Mouse (Mus musculus): ENCODE measurements at regions not wholly inside any gene's neighbourhood (a gene's known extent, or its start where the extent isn't known, plus 50 kb on each side); places are given as distances from the start of the nearest gene placed in this dataset.

GRCm38 (mm10) chr2:179292566-179292965, 149.7 kb upstream of the Cdh4 start:
- H3K27ac ChIP-seq (replicated peaks; ENCODE audit: insufficient read depth, low read depth, low read length): no peak overlapping the region
- H3K4me1 ChIP-seq (ENCODE audit: control insufficient read depth, insufficient read depth, low read length): peaks cover 16% of the 10 kb centered on the region
- no peak overlapping the region for H3K4me3 ChIP-seq (ENCODE audit: insufficient read depth, low read depth, low read length)
- no peaks in the 10 kb centered on the region for H3K27me3 ChIP-seq (ENCODE audit: control insufficient read depth, insufficient read depth, low read length)
- peak; percentile 99 for DNase-seq (ENCODE audit: extremely low read depth, low read depth, low spot score)
- H3K9ac ChIP-seq (ENCODE audit: low read depth, low read length): no peak overlapping the region
- H3K79me2 ChIP-seq (ENCODE audit: control insufficient read depth, insufficient read depth, low read length): no peaks in the 10 kb centered on the region
- WGBS: 17% methylated on average over 4 of the region's 4 CpGs
- TF ChIP-seq CTCF (IDR thresholded peaks at IDR 0.05; ENCODE audit: low read depth, low read length) (peak; percentile 45), POLR2A (IDR thresholded peaks at IDR 0.05; ENCODE audit: extremely low read depth, insufficient read depth, low read length) (no peak)
- no peaks in the 10 kb centered on the region for H3K36me3 ChIP-seq (ENCODE audit: control insufficient read depth, insufficient read depth, low read length)

- no peaks in the 10 kb centered on the region for H3K36me3 ChIP-seq (ENCODE audit: control insufficient read depth, insufficient read depth, low read length)
- H3K27me3 ChIP-seq (ENCODE audit: control insufficient read depth, insufficient read depth, low read length): no peaks in the 10 kb centered on the region
- no peak for TF ChIP-seq CTCF (IDR thresholded peaks at IDR 0.05; ENCODE audit: low read depth, low read length)
- TF ChIP-seq POLR2A (IDR thresholded peaks at IDR 0.05; ENCODE audit: extremely low read depth, insufficient read depth, low read length): no peak
- peaks cover 16% of the 10 kb centered on the region for H3K4me1 ChIP-seq (ENCODE audit: control insufficient read depth, insufficient read depth, low read length)
- H3K79me2 ChIP-seq (ENCODE audit: control insufficient read depth, insufficient read depth, low read length): no peaks in the 10 kb centered on the region
- 83% methylated on average over 8 of the region's 8 CpGs for WGBS
- no peak for DNase-seq (ENCODE audit: extremely low read depth, low read depth, low spot score)
- H3K27ac ChIP-seq (replicated peaks; ENCODE audit: insufficient read depth, low read depth, low read length): no peak overlapping the region
- H3K9ac ChIP-seq (ENCODE audit: low read depth, low read length): no peak overlapping the region
- H3K4me3 ChIP-seq (ENCODE audit: insufficient read depth, low read depth, low read length): no peak overlapping the region
These were observed 149.1 kb upstream of the Cdh4 start for GRCm38 (mm10) chr2:179293114-179293513.

- H3K79me2 ChIP-seq (ENCODE audit: control insufficient read depth, insufficient read depth, low read length): no peaks in the 10 kb centered on the region
- H3K27me3 ChIP-seq (ENCODE audit: control insufficient read depth, insufficient read depth, low read length): no peaks in the 10 kb centered on the region
- 90% methylated on average over 9 of the region's 9 CpGs for WGBS
- TF ChIP-seq CTCF (IDR thresholded peaks at IDR 0.05; ENCODE audit: low read depth, low read length): no peak
- no peak for TF ChIP-seq POLR2A (IDR thresholded peaks at IDR 0.05; ENCODE audit: extremely low read depth, insufficient read depth, low read length)
- H3K4me1 ChIP-seq (ENCODE audit: control insufficient read depth, insufficient read depth, low read length): peaks cover 4% of the 10 kb centered on the region; the same call in 1 of the 2 replicates
- no peak for DNase-seq (ENCODE audit: extremely low read depth, low read depth, low spot score)
- H3K4me3 ChIP-seq (ENCODE audit: insufficient read depth, low read depth, low read length): no peak overlapping the region
- H3K27ac ChIP-seq (replicated peaks; ENCODE audit: insufficient read depth, low read depth, low read length): no peak overlapping the region
- H3K9ac ChIP-seq (ENCODE audit: low read depth, low read length): no peak overlapping the region
- H3K36me3 ChIP-seq (ENCODE audit: control insufficient read depth, insufficient read depth, low read length): no peaks in the 10 kb centered on the region
These were observed 145.2 kb upstream of the Cdh4 start for GRCm38 (mm10) chr2:179297057-179297456.

GRCm38 (mm10) chr2:179303765-179304164, 138.5 kb upstream of the Cdh4 start:
- TF ChIP-seq POLR2A (IDR thresholded peaks at IDR 0.05; ENCODE audit: extremely low read depth, insufficient read depth, low read length) (no peak), CTCF (IDR thresholded peaks at IDR 0.05; ENCODE audit: low read depth, low read length) (no peak)
- Histone ChIP-seq H3K27me3 (ENCODE audit: control insufficient read depth, insufficient read depth, low read length) (no peaks in the 10 kb centered on the region), H3K27ac (replicated peaks; ENCODE audit: insufficient read depth, low read depth, low read length) (no peak overlapping the region), H3K36me3 (ENCODE audit: control insufficient read depth, insufficient read depth, low read length) (no peaks in the 10 kb centered on the region), H3K9ac (ENCODE audit: low read depth, low read length) (no peak overlapping the region), H3K4me3 (ENCODE audit: insufficient read depth, low read depth, low read length) (no peak overlapping the region), H3K79me2 (ENCODE audit: control insufficient read depth, insufficient read depth, low read length) (no peaks in the 10 kb centered on the region), H3K4me1 (ENCODE audit: control insufficient read depth, insufficient read depth, low read length) (peaks cover 2% of the 10 kb centered on the region; the same call in 1 of the 2 replicates)
- 45% methylated on average over 8 of the region's 8 CpGs for WGBS
- no peak for DNase-seq (ENCODE audit: extremely low read depth, low read depth, low spot score)

GRCm38 (mm10) chr2:179307286-179307931, 134.8 kb upstream of the Cdh4 start:
- TF ChIP-seq CTCF (IDR thresholded peaks at IDR 0.05; ENCODE audit: low read depth, low read length) (no peak), POLR2A (IDR thresholded peaks at IDR 0.05; ENCODE audit: extremely low read depth, insufficient read depth, low read length) (no peak)
- WGBS: 42% methylated on average over 11 of the region's 11 CpGs
- Histone ChIP-seq H3K27ac (replicated peaks; ENCODE audit: insufficient read depth, low read depth, low read length) (no peak overlapping the region), H3K4me1 (ENCODE audit: control insufficient read depth, insufficient read depth, low read length) (peaks cover 2% of the 10 kb centered on the region; the same call in 1 of the 2 replicates), H3K4me3 (ENCODE audit: insufficient read depth, low read depth, low read length) (no peak overlapping the region), H3K9ac (ENCODE audit: low read depth, low read length) (no peak overlapping the region), H3K27me3 (ENCODE audit: control insufficient read depth, insufficient read depth, low read length) (no peaks in the 10 kb centered on the region), H3K36me3 (ENCODE audit: control insufficient read depth, insufficient read depth, low read length) (no peaks in the 10 kb centered on the region), H3K79me2 (ENCODE audit: control insufficient read depth, insufficient read depth, low read length) (no peaks in the 10 kb centered on the region)
- no peak for DNase-seq (ENCODE audit: extremely low read depth, low read depth, low spot score)

GRCm38 (mm10) chr2:179307932-179308303, 134.3 kb upstream of the Cdh4 start:
- Histone ChIP-seq H3K4me1 (ENCODE audit: control insufficient read depth, insufficient read depth, low read length) (peaks cover 2% of the 10 kb centered on the region; the same call in 1 of the 2 replicates), H3K36me3 (ENCODE audit: control insufficient read depth, insufficient read depth, low read length) (no peaks in the 10 kb centered on the region), H3K27ac (replicated peaks; ENCODE audit: insufficient read depth, low read depth, low read length) (no peak overlapping the region), H3K79me2 (ENCODE audit: control insufficient read depth, insufficient read depth, low read length) (no peaks in the 10 kb centered on the region), H3K9ac (ENCODE audit: low read depth, low read length) (no peak overlapping the region), H3K27me3 (ENCODE audit: control insufficient read depth, insufficient read depth, low read length) (no peaks in the 10 kb centered on the region), H3K4me3 (ENCODE audit: insufficient read depth, low read depth, low read length) (no peak overlapping the region)
- WGBS: 54% methylated on average over 3 of the region's 3 CpGs
- DNase-seq (ENCODE audit: extremely low read depth, low read depth, low spot score): no peak
- TF ChIP-seq POLR2A (IDR thresholded peaks at IDR 0.05; ENCODE audit: extremely low read depth, insufficient read depth, low read length): no peak
- no peak for TF ChIP-seq CTCF (IDR thresholded peaks at IDR 0.05; ENCODE audit: low read depth, low read length)

All from liver, adult 2 months (tissue).